Mouse (Mus musculus) MEL (cell line): Measurements from ENCODE around the gene Rftn1. TPM values are rescaled to one million over a fixed set of nuclear protein-coding genes. Genes with fewer than 3 reads are reported as not detected.

Experiments used
- DNase-seq: peaks from one replicate; pipeline ENCODE4 v3.0.0; 2011; ENCODE audit warnings: low read depth, low spot score
- H3K27ac ChIP-seq: 2 replicates; pipeline ENCODE4 v1.5.1; 2012; ENCODE audit warnings: low read depth, mild to moderate bottlenecking, control low read depth, low read length, moderate library complexity; ENCODE audit not compliant: control insufficient read depth
- H3K27me3 ChIP-seq, 2 experiments: fragments of 150-350 bp in 1 of 2; sonication (generic) in 1 of 2; 2 replicates each; pipeline ENCODE4 v1.6.1; 2012; ENCODE audit warnings: low read length in 2 of 2, mild to moderate bottlenecking in 2 of 2, improper control_type of control experiment in 1 of 2, moderate library complexity in 1 of 2; ENCODE audit not compliant: insufficient read depth in 2 of 2, control insufficient read depth in 1 of 2
- H3K36me3 ChIP-seq, 2 experiments: 2 replicates each; pipeline ENCODE4 v1.6.1; 2012 to 2014; ENCODE audit warnings: low read length in 2 of 2, improper control_type of control experiment in 1 of 2, inconsistent platforms in 1 of 2, mild to moderate bottlenecking in 1 of 2; ENCODE audit not compliant: insufficient read depth in 2 of 2, control insufficient read depth in 1 of 2
- H3K4me1 ChIP-seq, 2 experiments: fragments of 150-350 bp in 1 of 2; sonication (generic) in 1 of 2; 2 replicates each; pipeline ENCODE4 v1.6.1; 2012; ENCODE audit warnings: low read length in 2 of 2, improper control_type of control experiment in 1 of 2, mild to moderate bottlenecking in 1 of 2; ENCODE audit not compliant: insufficient read depth in 2 of 2, control insufficient read depth in 1 of 2
- H3K4me3 ChIP-seq, 2 experiments: fragments of 150-350 bp in 1 of 2; sonication (generic) in 1 of 2; 2 replicates each; pipeline ENCODE4 v1.5.1; 2012; ENCODE audit warnings: low read depth in 2 of 2, low read length in 2 of 2, mild to moderate bottlenecking in 2 of 2, moderate library complexity in 2 of 2, control low read depth in 1 of 2, improper control_type of control experiment in 1 of 2; ENCODE audit not compliant: control insufficient read depth in 1 of 2, insufficient read depth in 1 of 2
- H3K79me2 ChIP-seq: 2 replicates; pipeline ENCODE4 v1.6.1; 2012; ENCODE audit warnings: mild to moderate bottlenecking, low read length, moderate library complexity; ENCODE audit not compliant: control insufficient read depth, poor library complexity, insufficient read depth
- H3K9ac ChIP-seq: 2 replicates; pipeline ENCODE4 v1.6.1; 2012; ENCODE audit warnings: low read depth, mild to moderate bottlenecking, control low read depth, low read length, moderate library complexity; ENCODE audit not compliant: control insufficient read depth, poor library complexity, severe bottlenecking
- H3K9me3 ChIP-seq: fragments of 150-350 bp; sonication (generic); replicated peaks from 2 replicates; pipeline ENCODE4 v1.6.1; 2012; ENCODE audit warnings: mild to moderate bottlenecking, low read length, improper control_type of control experiment, moderate library complexity; ENCODE audit not compliant: insufficient read depth
- BHLHE40 ChIP-seq: IDR thresholded peaks from 2 replicates; pipeline ENCODE4 v1.6.1; 2012; ENCODE audit warnings: low read depth, mild to moderate bottlenecking, inconsistent platforms, low read length, improper control_type of control experiment, borderline replicate concordance
- CHD2 ChIP-seq: IDR thresholded peaks from 2 replicates; pipeline ENCODE4 v1.6.1; 2011; ENCODE audit warnings: low read length, improper control_type of control experiment
- E2F4 ChIP-seq: IDR thresholded peaks from 2 replicates; pipeline ENCODE4 v1.6.1; 2011; ENCODE audit warnings: low read depth, low read length, improper control_type of control experiment, borderline replicate concordance
- ELF1 ChIP-seq: IDR thresholded peaks from 2 replicates; pipeline ENCODE4 v1.6.1; 2014; ENCODE audit warnings: low read depth, mild to moderate bottlenecking, inconsistent platforms, low read length, improper control_type of control experiment, moderate library complexity
- EP300 ChIP-seq, 2 experiments: IDR thresholded peaks; 2 replicates each; pipeline ENCODE4 v1.6.1; 2011; ENCODE audit warnings: improper control_type of control experiment in 2 of 2, low read length in 2 of 2, low read depth in 1 of 2, mild to moderate bottlenecking in 1 of 2
- ETS1 ChIP-seq: IDR thresholded peaks from 2 replicates; pipeline ENCODE4 v1.6.1; 2012; ENCODE audit warnings: low read depth, mild to moderate bottlenecking, inconsistent platforms, low read length, improper control_type of control experiment, moderate library complexity
- GABPA ChIP-seq: IDR thresholded peaks from 2 replicates; pipeline ENCODE4 v1.6.1; 2012; ENCODE audit warnings: low read depth, mild to moderate bottlenecking, inconsistent platforms, low read length, improper control_type of control experiment, moderate library complexity
- HCFC1 ChIP-seq: IDR thresholded peaks from 2 replicates; pipeline ENCODE4 v1.6.1; 2012; ENCODE audit warnings: low read depth, mild to moderate bottlenecking, inconsistent platforms, low read length, improper control_type of control experiment, moderate library complexity
- KAT2A ChIP-seq: conservative IDR thresholded peaks from 2 replicates; pipeline ENCODE4 v1.6.1; 2012; ENCODE audit warnings: low read depth, low read length, improper control_type of control experiment, inconsistent platforms
- MAZ ChIP-seq: IDR thresholded peaks from 2 replicates; pipeline ENCODE4 v1.6.1; 2012; ENCODE audit warnings: low read depth, mild to moderate bottlenecking, inconsistent platforms, low read length, improper control_type of control experiment
- MEF2A ChIP-seq: IDR thresholded peaks from 2 replicates; pipeline ENCODE4 v1.6.1; 2014; ENCODE audit warnings: low read depth, mild to moderate bottlenecking, inconsistent platforms, low read length, improper control_type of control experiment; ENCODE audit not compliant: poor library complexity, insufficient replicate concordance, severe bottlenecking; ENCODE audit errors: extremely low read depth
- POLR2A ChIP-seq, 2 experiments: IDR thresholded peaks; 2 replicates each; pipeline ENCODE4 v1.6.1; 2011 to 2012; ENCODE audit warnings: low read length in 2 of 2, mild to moderate bottlenecking in 2 of 2, control low read depth in 1 of 2, improper control_type of control experiment in 1 of 2, low read depth in 1 of 2, moderate library complexity in 1 of 2; ENCODE audit not compliant: control insufficient read depth in 1 of 2, insufficient read depth in 1 of 2, poor library complexity in 1 of 2
- SIN3A ChIP-seq: IDR thresholded peaks from 2 replicates; pipeline ENCODE4 v1.6.1; 2012; ENCODE audit warnings: low read length, improper control_type of control experiment, inconsistent platforms
- SMC3 ChIP-seq: IDR thresholded peaks from 2 replicates; pipeline ENCODE4 v1.6.1; 2011; ENCODE audit warnings: low read depth, low read length, improper control_type of control experiment
- TAL1 ChIP-seq: IDR thresholded peaks from 2 replicates; pipeline ENCODE4 v1.6.1; 2012; ENCODE audit warnings: mild to moderate bottlenecking, inconsistent platforms, low read length, moderate library complexity, mixed read lengths
- USF1 ChIP-seq: IDR thresholded peaks from 2 replicates; pipeline ENCODE4 v1.6.1; 2014; ENCODE audit warnings: low read depth, mild to moderate bottlenecking, inconsistent platforms, low read length, improper control_type of control experiment, moderate library complexity
- ZKSCAN1 ChIP-seq: IDR thresholded peaks from 2 replicates; pipeline ENCODE4 v1.6.1; 2012; ENCODE audit warnings: low read depth, mild to moderate bottlenecking, inconsistent platforms, low read length, improper control_type of control experiment, moderate library complexity
- ZMIZ1 ChIP-seq: IDR thresholded peaks from 2 replicates; pipeline ENCODE4 v1.6.1; 2012; ENCODE audit warnings: low read depth, mild to moderate bottlenecking, inconsistent platforms, low read length, improper control_type of control experiment, moderate library complexity
- ZNF384 ChIP-seq: IDR thresholded peaks from 2 replicates; pipeline ENCODE4 v1.6.1; 2012; ENCODE audit warnings: low read depth, mild to moderate bottlenecking, inconsistent platforms, low read length, improper control_type of control experiment
- polyA plus RNA-seq, 2 experiments: library from polyadenylated mRNA; stranded (reverse) in 1 of 2; unstranded in 1 of 2; fragments of >175 nt in 1 of 2; fragments of >200 nt in 1 of 2; gene quantifications; 2 replicates each; pipeline versions ENCODE4 v1.2.1 to v1.2.4; 2012; ENCODE audit warnings: low replicate concordance in 2 of 2, low read depth in 1 of 2; ENCODE audit not compliant: insufficient read length in 2 of 2, insufficient read depth in 1 of 2, missing spikeins in 1 of 2
- total RNA-seq: library from RNA; depleted of rRNA; stranded (reverse); fragments of 300-350 nt; gene quantifications from 2 replicates; pipeline ENCODE4 v1.2.3, GENCODE M21; 2012

Gene Rftn1
- total and polyA plus RNA-seq, 3 experiments: 70.2 to 76.1 TPM; not detected in 1

DNA sequence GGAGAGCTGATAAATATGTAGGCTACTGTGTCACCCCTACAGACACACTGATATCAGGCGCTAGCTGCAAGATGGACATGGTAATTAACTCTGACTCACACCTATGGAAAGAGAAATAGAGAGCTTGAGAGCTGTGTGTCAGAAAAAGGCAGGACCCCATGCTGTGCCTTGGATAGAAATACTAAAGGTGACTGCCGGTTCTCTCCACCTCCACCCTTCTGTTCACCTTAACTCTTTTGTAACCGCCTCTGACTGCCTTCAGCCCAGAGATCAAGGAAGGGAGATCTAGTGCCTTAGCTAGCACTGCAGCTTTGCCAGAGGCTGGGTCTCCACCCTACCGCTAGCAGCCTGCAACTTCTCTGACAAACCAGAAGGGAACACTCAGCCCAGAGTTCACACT, 187.3 kb downstream of the Rftn1 start:
- Histone ChIP-seq H3K79me2 (no peaks in the 10 kb centered on the region), H3K9ac (no peak overlapping the region), H3K4me1 (no peaks in the 10 kb centered on the region), H3K27ac (no peak overlapping the region), H3K9me3 (no peaks in the 10 kb centered on the region), H3K36me3 (peaks cover 0 to 4% of the 10 kb centered on the region in 2 experiments; a peak in 2 of 4 replicates), H3K27me3 (no peaks in the 10 kb centered on the region), H3K4me3 (no peak overlapping the region)
- DNase-seq: no peak
- TF ChIP-seq ELF1 (no peak), EP300 (IDR thresholded peaks at IDR 0.05; ENCODE audit: low read depth in 1 of 2, low read length in 2 of 2) (no peak), E2F4 (no peak), SIN3A (no peak), ZNF384 (no peak), ZKSCAN1 (no peak), POLR2A (IDR thresholded peaks at IDR 0.05; ENCODE audit: control insufficient read depth in 1 of 2, insufficient read depth in 1 of 2, low read depth in 1 of 2, low read length in 2 of 2, poor library complexity in 1 of 2) (no peak), KAT2A (no peak), TAL1 (no peak), BHLHE40 (no peak), MAZ (no peak), ZMIZ1 (no peak), USF1 (no peak)

DNA sequence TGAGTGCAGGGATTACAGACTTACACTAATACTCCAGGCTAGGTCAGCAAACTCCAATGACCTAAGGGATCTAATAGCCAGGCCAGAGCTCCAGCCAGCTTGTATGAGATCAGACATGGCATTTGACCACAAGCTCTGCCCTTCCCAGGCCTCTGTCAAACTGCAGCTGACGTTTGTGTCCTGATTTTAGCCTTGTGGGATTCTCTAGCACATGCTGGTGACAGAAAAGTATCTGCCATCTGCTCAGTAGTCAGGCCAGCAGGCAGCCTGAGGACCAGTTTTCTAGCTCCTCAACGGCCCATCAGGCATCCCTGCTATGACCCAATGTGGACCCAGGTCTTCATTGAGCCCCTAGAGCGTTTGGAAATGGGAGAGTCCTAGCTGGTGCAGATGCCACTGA, 188.3 kb downstream of the Rftn1 start:
- TF ChIP-seq CHD2: no peak
- no peak for TF ChIP-seq GABPA
- TF ChIP-seq SMC3: no peak
- TF ChIP-seq MEF2A: no peak
- TF ChIP-seq BHLHE40: no peak
- TF ChIP-seq HCFC1: no peak
- no peak for TF ChIP-seq ZNF384
- TF ChIP-seq ETS1: no peak
- no peak for TF ChIP-seq ZMIZ1
- no peak for TF ChIP-seq E2F4
- no peak for TF ChIP-seq MAZ
- Histone ChIP-seq H3K4me3 (no peak overlapping the region), H3K9me3 (no peaks in the 10 kb centered on the region), H3K4me1 (no peaks in the 10 kb centered on the region), H3K79me2 (no peaks in the 10 kb centered on the region), H3K9ac (no peak overlapping the region), H3K27ac (no peak overlapping the region), H3K27me3 (no peaks in the 10 kb centered on the region), H3K36me3 (peaks cover 0 to 3% of the 10 kb centered on the region in 2 experiments; a peak in 1 of 4 replicates)
- no peak for DNase-seq
